Mouse (Mus musculus) right cerebral cortex, adult 18-20 months (tissue): ENCODE measurements around the gene Ctbs.

ENCODE experiments used
- DNase-seq: peaks from one replicate; pipeline ENCODE4 v3.0.0; 2022; ENCODE audit warnings: mixed read lengths

Ctbs gene

GRCm38 (mm10) chr3:146499431-146500002 is 49.9 kb downstream of the Ctbs start, which contains the start of the genes Spata1 and Gng5:
Gene Spata1 (minus strand): TSS chr3:146499753.
Gene Gng5 (plus strand): TSS chr3:146499807.
- peak; percentile 46 for DNase-seq

- no peak for DNase-seq
These were observed 50.6 kb downstream of the Ctbs start for GRCm38 (mm10) chr3:146500003-146500809.

GRCm38 (mm10) chr3:146500810-146501201 is 51.2 kb downstream of the Ctbs start:
- DNase-seq: no peak

- DNase-seq: no peak
These were observed 52.1 kb downstream of the Ctbs start for GRCm38 (mm10) chr3:146501601-146502123.

GRCm38 (mm10) chr3:146506711-146507110 is 57.1 kb downstream of the Ctbs start:
- no peak for DNase-seq
